Mouse (Mus musculus) lung, adult 2 months (tissue): ENCODE data around the gene Tom1l2.

Source experiments
- CTCF ChIP-seq: fragments of 200-500 bp; IDR thresholded peaks from 2 replicates; pipeline ENCODE4 v1.5.1; 2011; ENCODE audit warnings: mild to moderate bottlenecking, low read length, control low read depth; ENCODE audit not compliant: insufficient read depth
- POLR2A ChIP-seq: fragments of 200-500 bp; IDR thresholded peaks from 2 replicates; pipeline ENCODE4 v1.6.1; 2011; ENCODE audit warnings: low read depth, mild to moderate bottlenecking, control low read depth, low read length, borderline replicate concordance; ENCODE audit errors: extremely low read depth

DNA sequence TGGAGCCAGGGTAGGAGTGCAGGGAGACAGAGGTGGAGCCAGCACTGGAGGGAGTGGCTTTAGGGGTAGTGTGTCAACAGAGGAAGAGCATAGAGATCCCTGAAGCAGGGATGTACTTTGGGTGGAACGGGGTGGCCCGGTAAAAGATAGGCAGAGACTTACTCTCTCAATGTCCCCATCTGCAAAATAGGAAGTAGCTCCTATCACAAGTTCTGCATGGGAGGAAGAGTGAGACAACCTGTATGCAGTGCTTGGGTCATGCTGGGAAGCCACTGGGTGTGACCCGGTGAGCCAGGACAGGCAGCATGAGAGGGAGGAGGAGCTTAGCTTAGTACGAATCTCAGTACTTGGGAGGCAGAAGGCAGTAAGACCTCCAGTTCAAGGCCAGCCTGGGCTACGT is 6.4 kb upstream of the Tom1l2 start:
- TF ChIP-seq CTCF: no peak
- TF ChIP-seq POLR2A: no peak
